Mouse (Mus musculus): ENCODE measurements around the gene Cyp1b1. TPM values are rescaled to one million over a fixed set of nuclear protein-coding genes. Genes with fewer than 3 reads are reported as not detected.

Gene Cyp1b1
- polyA plus RNA-seq (2014; fragmentation: Illumina TruSeq; extraction: RNeasy Lipid Tissue Mini Kit (QIAGEN cat#74804); ENCODE audit: low read depth, low replicate concordance): 80.9 TPM

GRCm38 (mm10) chr17:79714931-79715637 lies at the start of gene Cyp1b1:
Gene Cyp1b1 (minus strand): TSS chr17:79715061.

Other genes starting within 250 kb of the Cyp1b1 start
- 22.1 TPM for gene Rmdn2, start 103.2 kb downstream of the Cyp1b1 start, polyA plus RNA-seq (2014; fragmentation: Illumina TruSeq; extraction: RNeasy Lipid Tissue Mini Kit (QIAGEN cat#74804); ENCODE audit: low read depth, low replicate concordance)
- gene Atl2, start 181.1 kb upstream of the Cyp1b1 start, polyA plus RNA-seq (2014; fragmentation: Illumina TruSeq; extraction: RNeasy Lipid Tissue Mini Kit (QIAGEN cat#74804); ENCODE audit: low read depth, low replicate concordance): 98.7 TPM

Measured in kidney, adult 10 weeks (tissue).